Mouse (Mus musculus) heart, embryonic 14.5 days (tissue): ENCODE measurements around the gene Tnfsf14. TPM values are rescaled to one million over a fixed set of nuclear protein-coding genes. Genes with fewer than 3 reads are reported as not detected.

Experiments
- ATAC-seq: fragments of 200-750 bp; cut with Nextera tagmentation; 2 replicates; pipeline ENCODE4 v1.8.0; 2017; ENCODE audit warnings: low read depth, moderate TSS enrichment; ENCODE audit not compliant: insufficient number of reproducible peaks, insufficient read depth, low FRiP score
- H3K27ac ChIP-seq, 2 experiments: fragments of 200-500 bp in 1 of 2; fragments of 300-500 bp in 1 of 2; sonication (generic) in 1 of 2; replicated peaks in 1 of 2; 2 replicates each; pipeline ENCODE4 v1.5.1; 2012 to 2014; ENCODE audit warnings: low read depth in 2 of 2, low read length in 2 of 2, control low read depth in 1 of 2, mild to moderate bottlenecking in 1 of 2, mixed read lengths in 1 of 2; ENCODE audit not compliant: control insufficient read depth in 1 of 2, insufficient read depth in 1 of 2
- H3K27me3 ChIP-seq: fragments of 300-500 bp; sonication (generic); 2 replicates; pipeline ENCODE4 v1.6.1; 2014; ENCODE audit warnings: mild to moderate bottlenecking, low read length, control low read depth; ENCODE audit not compliant: control insufficient read depth, insufficient read depth
- H3K36me3 ChIP-seq: fragments of 300-500 bp; sonication (generic); 2 replicates; pipeline ENCODE4 v1.6.1; 2014; ENCODE audit warnings: mild to moderate bottlenecking, control low read depth, low read length, mixed read lengths; ENCODE audit not compliant: control insufficient read depth, insufficient read depth
- H3K4me1 ChIP-seq, 2 experiments: fragments of 200-500 bp in 1 of 2; fragments of 300-500 bp in 1 of 2; sonication (generic) in 1 of 2; 2 replicates each; pipeline ENCODE4 v1.6.1; 2012 to 2014; ENCODE audit warnings: low read length in 2 of 2, control low read depth in 1 of 2, mixed read lengths in 1 of 2; ENCODE audit not compliant: control insufficient read depth in 2 of 2, insufficient read depth in 2 of 2
- H3K4me2 ChIP-seq: fragments of 300-500 bp; sonication (generic); 2 replicates; pipeline ENCODE4 v1.6.1; 2014; ENCODE audit warnings: mild to moderate bottlenecking, low read length
- H3K4me3 ChIP-seq, 2 experiments: fragments of 200-500 bp in 1 of 2; fragments of 300-500 bp in 1 of 2; sonication (generic) in 1 of 2; 2 replicates each; pipeline ENCODE4 v1.5.1; 2012 to 2014; ENCODE audit warnings: low read length in 2 of 2, mild to moderate bottlenecking in 2 of 2, control low read depth in 1 of 2, low read depth in 1 of 2, moderate library complexity in 1 of 2; ENCODE audit not compliant: control insufficient read depth in 1 of 2, insufficient read depth in 1 of 2
- H3K9ac ChIP-seq: fragments of 300-500 bp; sonication (generic); 2 replicates; pipeline ENCODE4 v1.6.1; 2014; ENCODE audit warnings: mild to moderate bottlenecking, low read length
- H3K9me3 ChIP-seq: fragments of 300-500 bp; sonication (generic); 2 replicates; pipeline ENCODE4 v1.6.1; 2016; ENCODE audit warnings: low read length, control low read depth; ENCODE audit not compliant: control insufficient read depth
- WGBS: fragments of 180-500 bp; shearing (Covaris S2); extraction: QIAGEN DNeasy Blood & Tissue Kit; methylation state at CpG from one replicate; pipeline ENCODE4 v1.1.7; 2014; 5-methylcytosine and 5-hydroxymethylcytosine counted together
- polyA plus RNA-seq: library from polyadenylated mRNA; unstranded; fragments of >200 nt; fragmentation: Nextera tagmentation; extraction: Ambion mirVana; gene quantifications from 2 replicates; pipeline ENCODE4 v1.2.1, GENCODE M21; 2014

The Tnfsf14 gene
- polyA plus RNA-seq, 1 experiment from 2014 or later, result not detected

DNA sequence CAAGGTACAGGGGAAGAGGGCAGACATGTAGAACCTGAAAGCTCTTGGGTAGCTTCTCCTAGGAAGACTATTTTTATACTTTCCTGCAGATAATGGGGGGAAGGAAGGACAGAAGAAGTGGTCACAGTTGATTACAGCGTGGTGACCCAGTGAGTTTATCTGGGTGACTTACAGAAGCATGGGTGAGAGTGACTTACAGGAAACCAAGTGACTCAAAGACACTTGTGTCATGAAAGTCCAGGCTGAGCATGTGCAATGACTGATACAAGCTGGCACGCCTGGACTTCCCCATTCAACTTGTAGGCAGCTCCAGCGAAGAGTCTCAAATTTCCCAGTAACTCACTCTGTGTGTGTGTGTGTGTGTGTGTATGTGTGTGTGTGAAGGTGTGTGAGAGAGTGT, 4.3 kb upstream of the Tnfsf14 start:
- no peak for ATAC-seq
- Histone ChIP-seq H3K4me2 (no peak overlapping the region), H3K27me3 (no peaks in the 10 kb centered on the region), H3K9me3 (no peaks in the 10 kb centered on the region), H3K27ac (no peak overlapping the region), H3K4me3 (no peak overlapping the region), H3K4me1 (no peaks in the 10 kb centered on the region), H3K36me3 (no peaks in the 10 kb centered on the region), H3K9ac (no peak overlapping the region)
- 56% methylated on average over 3 of the region's 3 CpGs for WGBS

DNA sequence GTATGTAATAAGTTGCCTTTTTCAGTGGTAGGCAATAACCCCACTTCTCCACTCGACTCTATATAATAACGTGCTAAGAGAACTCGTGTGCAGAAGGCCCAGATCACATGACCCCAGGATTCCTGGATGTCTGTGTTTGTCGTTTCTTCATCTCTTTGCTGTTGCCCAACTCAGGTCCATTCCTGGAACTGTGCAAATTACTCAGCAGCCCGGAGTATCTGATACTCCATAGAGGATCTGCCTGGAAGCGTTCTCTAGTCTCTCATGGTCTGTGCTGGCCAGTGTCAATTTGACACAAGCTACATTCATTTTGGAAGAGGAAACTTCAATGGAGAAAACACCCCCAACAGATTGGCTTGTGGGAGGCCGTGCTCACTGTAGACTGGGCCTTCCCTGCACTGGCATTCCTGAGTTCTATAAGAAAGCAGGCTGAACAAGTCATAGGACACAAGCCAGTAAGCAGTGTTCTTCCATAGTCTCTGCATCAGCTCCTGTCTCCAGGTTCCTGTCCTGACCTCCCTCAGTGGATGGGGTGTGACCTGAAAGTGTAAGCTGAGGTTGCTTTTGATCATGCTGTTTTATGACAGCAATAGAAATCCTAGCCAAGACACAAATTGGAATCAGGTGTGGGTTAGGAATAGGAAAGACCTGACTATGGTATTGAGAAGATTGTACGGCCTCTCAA, 1.5 kb upstream of the Tnfsf14 start:
- no peaks in the 10 kb centered on the region for H3K36me3 ChIP-seq
- no peak for ATAC-seq
- no peak overlapping the region for H3K27ac ChIP-seq
- no peaks in the 10 kb centered on the region for H3K9me3 ChIP-seq
- H3K4me2 ChIP-seq, result no peak overlapping the region
- H3K4me3 ChIP-seq, result no peak overlapping the region
- H3K9ac ChIP-seq, result no peak overlapping the region
- WGBS, result 68% methylated on average over 8 of the region's 8 CpGs
- no peaks in the 10 kb centered on the region for H3K4me1 ChIP-seq
- no peaks in the 10 kb centered on the region for H3K27me3 ChIP-seq

DNA sequence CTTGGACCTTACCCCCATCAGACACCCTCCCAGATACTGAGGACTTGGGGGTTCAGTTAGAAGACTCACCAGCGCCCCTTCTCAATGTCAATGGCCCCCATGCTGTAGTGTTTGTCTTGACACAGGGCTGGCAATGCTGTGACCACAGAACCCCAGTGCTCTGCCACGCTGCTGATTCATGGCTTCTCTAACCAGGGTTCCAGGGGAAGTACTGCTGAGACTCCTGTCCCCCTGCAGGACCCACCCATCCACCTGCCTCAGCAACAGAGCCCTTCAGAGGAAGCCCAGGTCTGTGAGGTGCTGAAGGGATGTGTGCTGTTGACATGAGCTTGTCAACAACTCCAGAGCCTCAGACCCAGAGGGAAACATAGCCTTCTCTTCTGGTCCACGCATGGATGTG, 794 bp upstream of the Tnfsf14 start:
- no peaks in the 10 kb centered on the region for H3K27me3 ChIP-seq
- no peaks in the 10 kb centered on the region for H3K36me3 ChIP-seq
- no peak overlapping the region for H3K9ac ChIP-seq
- WGBS, result 66% methylated on average over 3 of the region's 3 CpGs
- ATAC-seq, result 0 out of 2 replicates have a peak, but pooled peaks have one; percentile 17
- H3K27ac ChIP-seq, result no peak overlapping the region
- no peaks in the 10 kb centered on the region for H3K4me1 ChIP-seq
- H3K4me3 ChIP-seq, result no peak overlapping the region
- no peaks in the 10 kb centered on the region for H3K9me3 ChIP-seq
- H3K4me2 ChIP-seq, result no peak overlapping the region

GRCm38 (mm10) chr17:57188510-57189192, 5.3 kb downstream of the Tnfsf14 start:
- H3K9ac ChIP-seq, result no peak overlapping the region
- H3K4me1 ChIP-seq, result no peaks in the 10 kb centered on the region
- no peaks in the 10 kb centered on the region for H3K36me3 ChIP-seq
- H3K9me3 ChIP-seq, result no peaks in the 10 kb centered on the region
- no peak for ATAC-seq
- 62% methylated on average over 12 of the region's 12 CpGs for WGBS
- no peaks in the 10 kb centered on the region for H3K27me3 ChIP-seq
- no peak overlapping the region for H3K4me2 ChIP-seq
- no peak overlapping the region for H3K4me3 ChIP-seq
- no peak overlapping the region for H3K27ac ChIP-seq

GRCm38 (mm10) chr17:57185641-57186040, 8.3 kb downstream of the Tnfsf14 start:
- H3K9me3 ChIP-seq, result no peaks in the 10 kb centered on the region
- no peak overlapping the region for H3K4me3 ChIP-seq
- no peaks in the 10 kb centered on the region for H3K4me1 ChIP-seq
- no peak overlapping the region for H3K9ac ChIP-seq
- no peak overlapping the region for H3K27ac ChIP-seq
- H3K4me2 ChIP-seq, result no peak overlapping the region
- no peak for ATAC-seq
- no peaks in the 10 kb centered on the region for H3K36me3 ChIP-seq
- H3K27me3 ChIP-seq, result no peaks in the 10 kb centered on the region
- WGBS, result 51% methylated on average over 2 of the region's 2 CpGs

DNA sequence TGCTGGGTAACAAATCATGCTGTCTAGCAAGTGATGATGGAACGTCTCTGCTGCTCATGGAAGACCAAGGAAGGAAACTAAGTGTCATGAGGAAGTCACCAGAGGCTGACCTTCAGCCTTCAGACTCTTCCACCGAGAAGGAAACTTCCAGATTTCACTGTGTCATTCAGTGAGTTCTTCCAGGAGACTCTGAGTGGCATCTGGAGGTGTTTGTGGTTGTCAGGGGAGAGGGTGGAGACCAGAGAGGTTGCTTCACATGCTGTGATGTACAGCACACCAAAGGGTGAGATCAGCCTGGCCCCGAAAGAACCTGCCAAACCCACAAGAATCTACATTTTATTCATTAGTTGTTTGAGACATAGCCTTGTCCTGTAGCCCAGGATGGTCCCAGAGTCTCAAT, 11.1 kb downstream of the Tnfsf14 start:
- 55% methylated on average over 3 of the region's 3 CpGs for WGBS
- H3K27me3 ChIP-seq, result no peaks in the 10 kb centered on the region
- no peak overlapping the region for H3K4me2 ChIP-seq
- no peak overlapping the region for H3K9ac ChIP-seq
- H3K27ac ChIP-seq, result no peak overlapping the region
- no peak overlapping the region for H3K4me3 ChIP-seq
- no peaks in the 10 kb centered on the region for H3K36me3 ChIP-seq
- no peak for ATAC-seq
- no peaks in the 10 kb centered on the region for H3K4me1 ChIP-seq
- H3K9me3 ChIP-seq, result no peaks in the 10 kb centered on the region

DNA sequence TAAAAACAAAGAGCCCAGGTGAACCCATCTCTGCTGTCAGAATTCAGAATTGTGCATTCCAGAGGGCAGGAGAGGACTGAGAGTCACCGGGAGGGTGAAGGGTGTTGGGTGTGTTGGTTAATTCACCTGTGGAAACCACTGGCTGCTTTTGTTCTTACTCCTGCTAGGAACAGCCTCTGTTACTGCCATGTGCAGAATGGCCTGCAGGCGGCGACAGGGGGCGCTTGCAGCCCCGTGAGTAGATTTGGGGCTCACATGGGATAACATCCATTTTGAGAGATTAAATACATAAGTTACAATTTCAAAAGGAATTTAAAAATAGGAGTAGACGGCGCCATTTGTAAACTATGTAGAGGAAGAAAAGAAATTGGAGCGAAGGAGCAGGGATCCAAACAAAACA, 13.6 kb downstream of the Tnfsf14 start:
- WGBS, result 32% methylated on average over 8 of the region's 8 CpGs
- H3K4me1 ChIP-seq, result no peaks in the 10 kb centered on the region
- ATAC-seq, result no peak
- no peaks in the 10 kb centered on the region for H3K27me3 ChIP-seq
- no peaks in the 10 kb centered on the region for H3K9me3 ChIP-seq
- no peak overlapping the region for H3K9ac ChIP-seq
- H3K4me3 ChIP-seq, result no peak overlapping the region
- no peak overlapping the region for H3K4me2 ChIP-seq
- no peaks in the 10 kb centered on the region for H3K36me3 ChIP-seq
- H3K27ac ChIP-seq, result no peak overlapping the region
